Mouse (Mus musculus): ENCODE results near the gene Ttll12.

The Ttll12 gene

DNA sequence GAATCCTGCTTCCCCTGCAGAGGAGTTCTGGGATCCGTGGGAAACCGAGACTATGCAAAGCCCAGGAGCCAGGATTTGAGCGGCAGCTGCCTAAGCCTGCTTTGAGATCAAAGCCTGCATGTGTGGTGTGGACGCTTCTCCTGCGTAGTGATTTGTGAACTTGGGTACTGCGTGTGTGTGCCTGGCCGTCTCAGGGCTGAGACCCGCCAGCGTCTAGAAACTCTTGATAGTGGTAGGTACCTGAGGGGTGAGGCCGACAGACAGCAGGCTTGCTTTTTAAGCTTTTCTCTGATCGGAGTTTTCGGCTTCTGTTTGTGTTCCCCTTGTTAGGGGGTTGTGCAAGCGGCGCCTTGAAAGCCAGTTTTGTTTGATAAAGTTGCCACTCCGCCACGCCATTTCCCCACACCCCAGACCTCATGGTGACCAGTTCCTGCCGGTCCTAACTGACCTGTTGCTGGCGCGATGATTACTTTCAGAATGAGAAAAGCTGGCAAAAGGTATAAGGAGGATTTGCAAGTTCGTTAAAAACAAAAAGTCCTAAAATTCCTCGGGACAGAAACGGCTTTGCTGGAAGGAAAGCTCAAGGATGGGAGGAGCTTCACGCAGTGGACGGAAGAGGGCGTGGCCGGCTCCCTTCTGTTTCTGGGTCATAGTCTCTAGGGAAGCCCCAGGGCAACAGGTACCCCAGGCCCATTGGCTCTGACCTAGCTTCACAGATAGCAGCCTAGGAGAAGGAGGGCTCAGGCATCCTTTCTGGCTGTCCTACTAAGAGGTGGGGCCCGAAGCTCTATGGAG is 30.9 kb downstream of the Ttll12 start:
- DNase-seq (ENCODE audit: low read depth, low spot score), result peak; percentile 48

DNA sequence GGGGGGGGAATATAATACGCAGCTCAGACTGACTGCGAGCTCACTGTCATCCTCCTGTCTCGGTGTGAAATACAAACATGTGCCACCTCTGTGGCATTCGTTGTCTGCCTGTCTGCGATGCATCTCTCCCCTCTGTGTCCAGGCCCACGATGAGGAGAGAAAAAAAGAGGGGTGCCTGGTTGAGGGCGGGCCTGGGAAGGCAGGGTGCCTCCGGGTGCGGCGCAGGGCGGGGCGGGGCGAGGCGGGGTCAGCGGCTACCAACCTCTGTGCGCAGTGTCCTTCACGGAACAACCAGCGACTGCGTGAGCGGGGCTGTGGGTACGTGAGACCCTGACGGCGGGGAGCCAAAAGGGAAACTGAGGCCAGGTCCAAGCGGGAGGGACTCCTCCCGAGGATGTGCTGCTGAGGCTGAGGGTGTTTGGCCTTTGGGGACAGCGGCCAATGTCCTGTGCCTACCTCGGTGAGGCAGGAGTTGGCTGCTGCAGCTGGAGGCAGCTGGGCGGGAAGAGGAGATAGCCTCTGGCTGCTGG is 31.6 kb downstream of the Ttll12 start, which contains the start of the genes Tspo and Mcat:
TSS of gene Tspo (plus strand) at position 266 of the 530 bp plus-strand sequence.
TSS of gene Mcat (minus strand) at position 461 of the 530 bp plus-strand sequence.
- DNase-seq (ENCODE audit: low read depth, low spot score), result no peak

DNA sequence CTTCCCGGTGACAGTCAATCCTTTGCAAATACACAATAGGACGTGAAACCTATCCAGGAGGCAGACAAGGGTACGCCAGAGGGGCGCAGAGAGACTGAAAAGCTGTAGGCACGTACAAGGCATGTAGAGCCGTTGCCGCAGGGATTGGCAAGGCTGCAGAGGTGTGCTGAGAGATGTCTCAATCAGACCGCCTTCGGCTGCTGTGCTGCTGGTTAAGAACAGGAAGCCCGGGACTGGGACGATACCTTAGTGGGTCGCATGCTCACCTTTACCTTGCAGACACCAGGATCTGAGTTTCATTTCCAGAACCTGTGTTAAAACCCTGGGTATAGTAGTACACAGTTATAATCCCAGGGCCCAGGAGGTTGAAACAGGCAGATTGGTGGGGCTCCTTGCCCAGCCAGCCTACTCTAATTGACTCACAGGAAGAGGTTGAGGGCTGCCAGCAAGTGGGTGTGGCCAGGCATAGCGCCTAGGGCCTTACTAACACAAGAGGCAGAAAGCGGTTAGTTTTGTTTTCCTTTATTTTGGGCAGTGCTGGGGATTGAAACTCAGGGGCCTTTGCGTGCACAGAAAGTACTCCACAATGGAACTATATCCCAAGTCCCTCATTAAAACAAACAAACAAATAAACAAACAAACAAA is 32.2 kb downstream of the Ttll12 start:
- DNase-seq (ENCODE audit: low read depth, low spot score), result no peak

DNA sequence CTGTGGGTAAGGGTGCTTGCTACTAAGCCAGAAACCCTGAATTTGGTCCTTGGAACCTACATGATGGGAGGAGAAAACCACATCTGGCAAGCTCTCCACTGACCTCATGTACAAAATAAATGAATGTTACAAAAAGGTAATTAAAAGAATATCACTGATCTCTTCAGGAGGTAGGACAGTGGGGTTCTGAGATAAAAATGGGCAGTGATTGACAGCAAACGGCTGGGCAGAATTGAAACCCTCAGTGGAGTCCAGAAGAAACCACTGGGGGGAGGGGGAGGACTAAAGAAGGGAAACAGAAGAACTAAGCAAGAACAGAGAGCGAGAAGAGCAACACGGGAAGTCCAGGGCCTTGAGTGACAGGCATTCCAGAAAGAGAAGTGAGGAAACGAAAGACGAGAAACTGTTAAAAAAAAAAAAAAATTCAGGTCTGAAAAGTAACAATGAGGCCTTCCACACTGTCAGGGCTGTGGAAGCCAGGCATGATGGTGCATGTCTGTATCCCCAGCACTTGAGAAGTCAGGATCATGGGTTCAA is 33.9 kb downstream of the Ttll12 start:
- no peak for DNase-seq (ENCODE audit: low read depth, low spot score)

DNA sequence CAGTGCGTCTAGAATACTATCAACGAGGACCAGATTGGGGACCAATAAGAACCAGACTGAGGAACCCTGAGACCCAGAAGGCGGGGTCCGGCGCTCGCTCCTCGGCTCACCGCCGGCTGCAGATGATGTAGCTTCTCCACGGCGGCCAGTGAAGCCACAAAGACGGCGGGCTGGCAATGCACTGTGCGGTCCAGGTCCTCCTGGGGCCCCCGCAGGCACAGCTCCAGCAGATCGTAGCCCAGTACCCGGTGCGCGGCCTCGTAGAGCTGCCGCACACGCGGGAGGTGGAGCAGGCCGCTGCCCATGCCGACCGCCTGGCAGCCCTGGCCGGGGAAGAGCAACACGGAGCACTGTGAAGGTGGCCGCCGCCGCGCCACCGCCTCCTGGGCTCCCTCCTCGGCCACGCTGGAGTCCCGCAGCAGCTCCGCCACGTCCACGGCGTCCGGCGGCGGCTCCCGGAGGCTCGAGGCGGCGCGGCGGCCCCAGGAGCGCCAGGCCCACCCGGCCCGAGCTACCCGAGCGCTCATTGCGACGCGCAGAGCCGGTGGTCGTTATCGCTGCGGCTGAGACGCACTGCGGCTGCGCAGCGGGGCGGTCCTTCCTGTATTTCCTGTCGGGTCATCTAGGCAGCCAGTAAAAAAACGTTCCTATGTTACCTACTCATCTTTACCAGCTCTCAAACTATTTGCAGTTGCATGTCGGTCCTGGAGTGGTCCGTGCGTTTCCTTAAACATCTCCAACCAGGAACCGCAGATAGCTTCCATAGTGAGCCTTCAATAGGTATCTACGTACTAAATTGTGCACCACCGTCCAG is 39.6 kb downstream of the Ttll12 start:
- DNase-seq (ENCODE audit: low read depth, low spot score), result peak; percentile 92

DNA sequence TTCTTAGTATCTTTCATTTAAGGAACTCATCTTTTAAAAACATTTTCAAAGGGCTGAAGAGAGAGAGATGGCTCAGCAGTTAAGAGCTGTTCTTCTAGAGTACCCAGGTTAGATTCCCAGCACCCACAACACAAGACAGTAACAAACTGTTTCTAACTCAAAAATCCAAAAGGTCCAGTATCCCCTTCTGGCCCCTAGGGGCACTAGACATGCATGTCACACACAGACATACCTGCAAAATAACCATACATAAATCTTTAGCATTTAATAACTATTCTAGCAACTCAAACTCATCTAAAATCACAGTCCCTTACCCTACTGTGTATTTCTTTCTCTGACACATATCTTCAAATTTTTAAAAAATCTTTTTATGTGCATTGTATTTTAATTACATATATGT is 41.1 kb downstream of the Ttll12 start:
- no peak for DNase-seq (ENCODE audit: low read depth, low spot score)

DNA sequence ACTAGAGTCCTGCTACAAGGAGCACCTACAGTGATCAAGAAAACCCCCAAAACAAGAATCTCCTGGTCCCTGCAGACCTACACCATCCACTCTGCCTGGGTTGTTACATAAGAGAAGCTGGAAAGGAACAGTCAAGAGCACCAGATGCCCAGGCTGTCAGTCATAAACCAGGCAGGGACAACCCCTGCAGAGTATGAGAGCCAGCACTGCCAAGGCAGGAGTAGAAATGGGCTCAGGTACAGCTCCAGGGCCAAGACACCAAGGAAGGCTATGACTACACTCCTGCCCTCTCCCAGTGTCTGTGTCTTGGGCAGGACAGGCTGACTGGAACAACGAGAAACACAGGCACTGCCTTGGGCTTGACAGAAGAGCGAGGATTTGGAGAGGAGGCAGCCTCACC is 44.8 kb downstream of the Ttll12 start:
- DNase-seq (ENCODE audit: low read depth, low spot score), result no peak

DNA sequence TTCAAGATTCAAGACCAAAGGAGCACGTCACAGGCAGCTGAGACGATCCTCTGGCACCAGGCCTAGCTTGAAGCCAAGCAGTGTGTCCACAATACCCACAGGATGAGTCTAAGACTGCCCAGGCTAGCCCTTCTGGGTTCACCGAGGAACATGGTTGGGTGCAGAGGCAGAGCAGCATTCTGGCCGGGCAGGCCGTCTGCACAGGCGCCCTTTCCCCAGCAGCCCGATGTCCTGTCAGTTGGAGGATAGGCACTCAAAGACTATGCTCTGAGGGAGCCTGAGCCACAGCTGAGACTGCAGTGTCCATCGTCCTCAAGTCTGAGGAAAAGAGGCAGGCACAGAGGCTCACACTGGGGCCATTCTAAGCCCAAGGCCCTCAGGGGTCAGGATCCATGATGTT is 47.8 kb downstream of the Ttll12 start:
- no peak for DNase-seq (ENCODE audit: low read depth, low spot score)

DNA sequence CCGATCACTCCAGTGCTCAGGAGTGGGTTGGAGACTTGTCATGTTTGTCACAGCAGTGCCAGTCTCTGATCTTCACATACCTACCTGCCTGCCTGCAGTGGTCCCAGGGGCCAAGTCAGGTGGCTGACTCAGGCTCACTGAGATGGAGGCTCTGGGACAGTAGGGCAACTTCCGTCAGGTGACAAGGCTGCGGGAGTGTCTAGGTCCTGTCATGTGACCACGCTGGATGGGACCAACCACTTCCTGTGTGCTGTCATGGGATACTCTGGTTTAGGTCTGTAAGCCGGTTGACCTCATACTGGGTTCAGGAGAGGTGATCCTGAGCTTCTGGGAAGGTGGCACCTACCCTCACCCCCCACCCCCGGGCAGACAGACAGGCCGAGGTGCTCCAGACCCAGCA is 48.9 kb downstream of the Ttll12 start:
- DNase-seq (ENCODE audit: low read depth, low spot score), result no peak

DNA sequence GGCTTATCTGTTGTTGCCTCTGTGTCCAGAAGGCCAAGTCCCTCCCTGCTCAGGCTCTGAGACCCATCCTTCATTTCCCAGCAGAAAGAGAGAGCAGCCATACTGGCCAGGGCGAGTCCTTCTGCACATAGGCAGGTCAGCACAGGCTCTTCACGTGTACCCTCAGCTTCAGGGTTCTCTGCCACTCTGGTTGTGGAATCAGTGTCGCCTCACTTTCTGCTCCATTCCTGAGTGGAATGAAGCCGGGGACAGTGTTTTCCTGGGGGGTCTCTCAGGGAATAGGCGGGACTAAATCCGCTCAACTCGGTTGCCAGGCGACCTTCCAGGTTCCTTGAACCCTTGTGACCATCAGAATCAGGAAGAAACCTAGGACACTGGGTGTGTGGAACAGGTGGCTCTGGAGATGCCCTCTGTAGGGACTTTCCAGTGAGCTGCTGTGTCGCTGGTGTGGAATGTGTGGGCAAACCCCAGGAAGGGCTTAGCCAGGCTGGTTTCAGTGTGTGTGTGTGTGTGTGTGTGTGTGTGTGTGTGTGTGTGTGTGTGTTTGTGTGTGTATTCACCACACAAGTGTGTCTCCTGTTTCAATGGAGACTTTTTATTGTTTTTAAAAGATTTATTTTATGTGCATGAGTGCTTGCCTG is 53.2 kb downstream of the Ttll12 start:
- DNase-seq (ENCODE audit: low read depth, low spot score), result no peak

DNA sequence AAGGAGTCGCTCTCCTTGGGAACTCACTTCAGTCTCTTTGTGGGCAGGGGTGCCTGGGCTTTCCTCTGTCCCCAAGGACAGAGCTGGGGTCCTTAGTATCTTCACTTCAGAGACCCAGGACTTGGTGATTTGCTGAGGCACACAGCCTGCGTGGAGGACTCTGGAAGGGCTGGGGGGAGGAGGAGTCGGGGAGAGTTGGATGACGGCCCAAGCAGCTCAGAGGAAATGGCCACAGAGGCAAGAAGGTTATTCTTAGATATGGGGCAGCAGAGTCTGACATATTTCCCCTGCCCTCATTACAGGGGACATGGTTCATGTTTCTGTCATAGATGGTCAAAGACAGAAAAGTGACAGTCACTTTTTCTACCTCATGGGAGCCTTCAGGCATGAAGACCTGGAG is 55.1 kb downstream of the Ttll12 start:
- no peak for DNase-seq (ENCODE audit: low read depth, low spot score)

DNA sequence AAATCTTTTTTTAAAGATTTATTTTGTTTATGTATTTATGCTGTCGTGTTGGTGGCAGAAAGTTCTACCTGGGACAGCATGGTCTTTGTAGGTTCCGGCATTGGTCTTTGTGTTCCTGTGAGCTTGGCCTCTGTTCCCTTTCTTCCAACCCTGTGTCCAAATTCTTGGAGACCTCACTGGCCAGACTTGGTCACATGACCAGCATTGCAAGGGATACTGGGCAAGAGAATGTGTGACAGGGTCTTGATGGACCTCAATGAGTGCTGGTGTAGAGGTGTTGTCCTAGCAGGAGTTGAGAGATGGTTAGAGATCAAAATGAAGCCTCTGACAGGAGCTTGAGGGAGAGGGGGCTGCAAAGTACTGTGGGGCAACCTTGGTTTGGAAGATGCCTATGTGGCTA is 56.1 kb downstream of the Ttll12 start:
- no peak for DNase-seq (ENCODE audit: low read depth, low spot score)

DNA sequence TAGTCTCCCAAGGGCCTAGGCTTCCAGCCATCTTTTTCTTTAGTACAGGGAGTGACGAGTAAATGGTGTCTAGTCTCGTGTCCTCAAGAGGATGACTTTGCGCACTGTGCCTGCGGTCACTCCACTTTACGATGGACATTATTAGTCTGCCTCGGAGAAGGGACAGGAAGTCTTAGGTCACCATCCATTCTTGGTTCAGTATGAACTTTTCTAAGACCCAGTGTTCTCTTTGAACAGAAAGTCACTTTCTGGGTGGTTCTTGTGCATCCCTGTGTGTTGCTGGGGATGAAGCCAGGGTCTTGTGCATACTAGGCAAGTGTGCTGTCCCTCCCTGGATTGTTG is 59.1 kb downstream of the Ttll12 start:
- no peak for DNase-seq (ENCODE audit: low read depth, low spot score)

DNA sequence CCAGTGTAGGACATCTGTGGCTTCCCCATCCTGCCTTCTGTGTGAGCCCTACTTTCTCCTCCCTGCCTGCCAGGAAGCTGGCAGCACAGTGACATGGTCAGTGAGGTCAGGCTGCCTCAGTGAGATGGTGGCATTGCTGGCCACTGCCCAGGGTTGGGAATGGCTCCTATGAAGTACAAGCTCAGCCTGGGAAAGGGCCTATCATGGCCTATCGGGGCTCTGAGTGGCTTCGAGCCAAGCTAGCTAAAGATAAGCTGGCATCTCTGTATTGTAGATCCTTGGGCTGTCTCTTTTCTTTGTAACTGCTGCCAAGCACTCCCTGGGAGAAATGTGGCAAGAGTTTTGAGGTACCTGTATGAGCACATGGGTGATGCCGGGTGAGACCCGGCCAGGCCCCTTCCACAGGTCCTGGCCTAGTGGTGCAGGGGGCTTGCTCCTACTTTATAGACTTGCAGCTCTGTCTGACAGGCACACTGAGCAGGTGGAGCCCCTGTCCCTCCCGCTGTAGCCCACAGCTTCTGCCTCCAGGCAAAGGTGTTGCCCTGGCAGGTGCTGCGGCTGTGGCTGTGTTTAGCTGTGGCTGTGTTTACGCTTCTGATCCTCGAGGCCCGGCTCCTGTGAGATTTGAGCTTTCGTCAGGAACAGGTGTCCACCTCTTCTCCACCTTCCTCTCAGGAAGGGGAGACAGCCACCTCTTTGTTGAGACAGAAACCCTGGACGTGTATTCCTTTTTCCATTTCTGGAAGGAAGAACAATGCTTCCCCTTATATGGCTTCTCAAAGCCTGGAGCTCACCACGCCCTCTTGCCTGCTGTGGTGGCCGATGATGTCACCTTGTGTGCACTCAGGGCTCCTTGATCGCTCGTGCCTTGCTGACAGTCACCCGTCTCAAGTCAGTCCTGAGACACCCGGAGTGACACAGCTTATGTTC is 59.7 kb downstream of the Ttll12 start:
- DNase-seq (ENCODE audit: low read depth, low spot score), result no peak

DNA sequence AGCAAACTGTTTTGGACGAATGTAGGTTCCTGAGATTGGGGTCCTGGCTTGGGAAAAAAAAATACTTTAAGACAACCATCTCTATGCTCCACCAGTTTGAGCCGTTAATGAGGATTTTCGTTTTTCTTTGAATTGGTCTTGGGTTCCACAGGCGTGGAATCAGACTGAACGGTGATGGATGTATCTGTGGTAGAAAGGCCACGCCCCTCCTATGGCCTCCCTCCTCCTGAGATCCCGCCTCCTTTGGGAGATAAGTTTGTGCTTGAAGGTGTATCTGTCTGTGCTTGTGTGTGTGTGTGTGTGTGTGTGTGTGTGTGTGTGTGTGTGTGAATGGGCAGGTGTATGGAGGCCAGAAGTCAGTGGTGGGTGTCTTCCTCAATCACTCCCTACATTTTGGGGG is 62.4 kb downstream of the Ttll12 start:
- DNase-seq (ENCODE audit: low read depth, low spot score), result no peak

DNA sequence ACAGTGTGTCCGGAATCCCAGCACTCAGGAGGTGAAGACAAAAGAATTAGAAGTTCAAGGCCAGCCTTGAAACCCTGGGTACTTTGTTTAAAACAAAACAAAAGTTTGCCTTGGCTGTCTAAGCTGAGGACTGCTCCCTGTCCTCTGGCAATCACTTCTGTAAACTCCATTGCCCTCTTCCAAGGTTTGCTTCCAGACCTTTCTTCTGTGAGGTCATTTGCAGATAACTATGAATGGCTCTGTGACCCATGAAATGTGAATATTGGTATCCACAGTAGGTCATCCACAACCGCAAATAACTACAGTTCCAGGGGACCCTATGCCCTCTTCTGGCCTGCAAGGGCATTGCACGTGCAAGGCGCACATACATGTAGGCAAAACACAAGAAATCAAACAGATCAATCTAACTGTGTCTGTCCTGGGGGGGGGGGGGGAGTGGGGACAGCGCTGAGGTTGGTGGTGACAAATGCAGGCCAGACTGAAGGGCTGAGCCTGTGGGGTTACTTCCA is 62.9 kb downstream of the Ttll12 start:
- DNase-seq (ENCODE audit: low read depth, low spot score), result no peak

DNA sequence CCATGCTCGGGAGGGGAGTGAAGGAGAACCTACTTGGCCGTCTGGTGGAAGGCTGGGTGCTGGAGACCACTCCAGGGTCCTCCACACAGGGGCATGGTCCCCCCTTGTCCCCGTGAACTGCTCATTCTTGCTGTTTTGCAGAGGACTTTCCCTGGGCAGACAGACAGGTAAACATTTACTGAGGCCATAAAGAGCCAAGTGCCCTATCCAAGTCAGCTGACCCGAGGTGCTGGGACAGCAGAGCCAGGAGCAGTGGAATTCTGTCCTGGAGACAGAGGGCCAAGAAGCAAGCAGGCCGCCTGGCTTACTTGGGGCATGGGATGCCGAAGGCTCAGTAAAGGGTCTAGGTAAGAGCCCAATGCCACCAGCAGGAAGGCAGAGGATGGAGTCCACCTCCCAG is 64.3 kb downstream of the Ttll12 start:
- DNase-seq (ENCODE audit: low read depth, low spot score), result no peak

DNA sequence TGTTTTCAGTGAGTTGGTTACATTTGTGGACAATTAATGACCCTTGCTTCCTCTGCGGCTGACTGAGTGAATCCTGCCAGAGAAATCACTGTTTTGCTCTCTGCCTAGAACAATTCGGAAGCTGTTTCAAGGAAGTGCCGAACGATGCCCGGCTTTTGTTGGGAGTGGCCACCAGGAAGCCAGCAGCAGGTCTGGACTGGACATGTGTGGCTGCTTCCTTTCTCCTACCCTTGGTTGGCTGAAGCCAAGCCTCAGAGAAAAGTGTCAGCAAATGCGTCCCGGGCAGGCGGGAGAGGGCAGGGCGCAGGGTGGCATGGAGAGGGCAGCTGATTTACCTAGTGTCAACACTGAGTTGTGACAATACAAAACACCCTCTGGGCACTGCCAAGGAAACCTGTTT is 64.7 kb downstream of the Ttll12 start:
- DNase-seq (ENCODE audit: low read depth, low spot score), result no peak

DNA sequence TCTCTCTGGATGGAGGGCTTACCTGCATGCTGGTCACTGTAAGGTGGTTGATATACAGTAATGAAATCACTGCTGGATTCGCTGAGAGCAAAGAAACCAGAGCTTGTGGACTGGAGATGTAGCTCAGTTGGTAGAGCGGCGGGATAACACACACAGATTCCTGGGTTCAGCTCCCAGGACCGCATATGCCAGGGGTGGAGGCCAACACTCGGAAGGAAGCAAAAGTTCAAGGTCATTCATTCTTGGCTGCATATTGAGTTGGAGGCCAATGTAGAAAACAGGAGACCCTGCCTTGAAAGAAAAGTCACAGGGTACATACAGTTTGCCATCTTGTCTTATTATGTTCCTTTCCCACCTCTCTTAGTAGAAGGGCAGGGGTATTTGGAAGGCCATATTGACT is 65.2 kb downstream of the Ttll12 start:
- no peak for DNase-seq (ENCODE audit: low read depth, low spot score)

DNA sequence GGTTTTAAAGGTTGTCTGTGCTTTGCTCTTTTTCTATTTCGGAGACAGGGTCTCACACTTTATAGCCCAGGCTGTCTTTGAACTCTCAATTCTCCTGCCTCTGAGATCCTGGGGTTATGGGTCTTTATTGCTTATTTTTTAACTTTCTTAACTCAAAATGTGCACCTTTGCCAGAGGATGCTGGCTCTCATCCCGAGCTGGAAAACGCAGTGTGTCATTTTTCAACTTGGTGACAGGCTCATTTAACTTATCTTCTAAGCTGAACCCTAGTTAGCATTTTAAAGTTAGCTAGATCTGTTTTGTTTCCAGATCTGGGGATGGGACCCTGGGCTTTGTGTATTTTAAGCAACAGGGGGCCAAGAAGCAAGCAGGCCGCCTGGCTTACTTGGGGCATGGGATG is 66.1 kb downstream of the Ttll12 start:
- DNase-seq (ENCODE audit: low read depth, low spot score), result no peak

Measured in mesoderm, embryonic 11.5 days (tissue).